Mouse (Mus musculus) E14TG2a.4 (cell line): Measurements from ENCODE around the gene Ell.

Source experiments
- H3K27me3 ChIP-seq: 2 replicates; pipeline ENCODE4 v1.6.1; 2014; ENCODE audit warnings: low read length, control low read depth; ENCODE audit not compliant: insufficient read depth
- H3K36me3 ChIP-seq: 2 replicates; pipeline ENCODE4 v1.6.1; 2014; ENCODE audit warnings: low read length, control low read depth; ENCODE audit not compliant: insufficient read depth
- H3K4me1 ChIP-seq: replicated peaks from 2 replicates; pipeline ENCODE4 v1.6.1; 2014; ENCODE audit warnings: low read depth, low read length, control low read depth
- H3K4me3 ChIP-seq: replicated peaks from 2 replicates; pipeline ENCODE4 v1.5.1; 2014; ENCODE audit warnings: mild to moderate bottlenecking, low read length
- H3K9me3 ChIP-seq: 2 replicates; pipeline ENCODE4 v1.6.1; 2014; ENCODE audit warnings: low read length, control low read depth
- CTCF ChIP-seq: conservative IDR thresholded peaks from 2 replicates; pipeline ENCODE4 v1.5.1; 2014; ENCODE audit warnings: low read length
- NANOG ChIP-seq: IDR thresholded peaks from 2 replicates; pipeline ENCODE4 v1.6.1; 2014; ENCODE audit warnings: borderline replicate concordance, low read length, mixed read lengths
- POU5F1 ChIP-seq: IDR thresholded peaks from 2 replicates; pipeline ENCODE4 v1.6.1; 2014; ENCODE audit warnings: low read length, borderline replicate concordance

The Ell gene

GRCm38 (mm10) chr8:70551558-70552161 lies 12.4 kb downstream of the Ell start:
- Histone ChIP-seq H3K36me3 (peaks cover 44% of the 10 kb centered on the region), H3K4me3 (no peak overlapping the region), H3K4me1 (peaks cover 48% of the 10 kb centered on the region), H3K9me3 (no peaks in the 10 kb centered on the region), H3K27me3 (no peaks in the 10 kb centered on the region)
- TF ChIP-seq NANOG, result no peak
- TF ChIP-seq CTCF, result no peak
- TF ChIP-seq POU5F1, result no peak

DNA sequence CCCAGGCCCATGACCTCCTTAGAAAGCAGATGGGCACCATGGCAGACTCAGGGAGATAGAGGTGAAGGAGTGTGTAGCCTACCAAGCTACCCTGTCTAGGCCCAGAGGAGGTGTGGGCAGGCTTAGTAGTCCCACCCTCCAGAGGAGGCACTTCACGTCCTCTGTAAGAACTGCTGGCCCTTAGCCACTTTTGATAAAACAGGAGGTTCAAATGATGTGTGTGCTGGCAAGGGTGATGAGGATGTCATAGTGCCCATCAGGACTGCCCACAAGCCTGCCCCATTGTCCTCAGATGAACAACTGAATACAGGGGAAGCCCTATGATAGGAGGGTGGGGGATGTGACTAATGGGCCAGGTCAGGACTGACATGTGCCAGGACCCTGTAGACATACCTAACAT lies 13.6 kb downstream of the Ell start:
- H3K9me3 ChIP-seq, result no peaks in the 10 kb centered on the region
- no peaks in the 10 kb centered on the region for H3K27me3 ChIP-seq
- TF ChIP-seq NANOG (no peak), POU5F1 (no peak), CTCF (no peak)
- H3K4me3 ChIP-seq, result no peak overlapping the region
- H3K4me1 ChIP-seq, result peaks cover 48% of the 10 kb centered on the region
- peaks cover 53% of the 10 kb centered on the region for H3K36me3 ChIP-seq

GRCm38 (mm10) chr8:70553740-70554139 lies 14.5 kb downstream of the Ell start:
- no peaks in the 10 kb centered on the region for H3K27me3 ChIP-seq
- TF ChIP-seq NANOG (no peak), CTCF (no peak), POU5F1 (no peak)
- peaks cover 53% of the 10 kb centered on the region for H3K36me3 ChIP-seq
- no peak overlapping the region for H3K4me3 ChIP-seq
- H3K9me3 ChIP-seq, result no peaks in the 10 kb centered on the region
- H3K4me1 ChIP-seq, result peaks cover 48% of the 10 kb centered on the region

DNA sequence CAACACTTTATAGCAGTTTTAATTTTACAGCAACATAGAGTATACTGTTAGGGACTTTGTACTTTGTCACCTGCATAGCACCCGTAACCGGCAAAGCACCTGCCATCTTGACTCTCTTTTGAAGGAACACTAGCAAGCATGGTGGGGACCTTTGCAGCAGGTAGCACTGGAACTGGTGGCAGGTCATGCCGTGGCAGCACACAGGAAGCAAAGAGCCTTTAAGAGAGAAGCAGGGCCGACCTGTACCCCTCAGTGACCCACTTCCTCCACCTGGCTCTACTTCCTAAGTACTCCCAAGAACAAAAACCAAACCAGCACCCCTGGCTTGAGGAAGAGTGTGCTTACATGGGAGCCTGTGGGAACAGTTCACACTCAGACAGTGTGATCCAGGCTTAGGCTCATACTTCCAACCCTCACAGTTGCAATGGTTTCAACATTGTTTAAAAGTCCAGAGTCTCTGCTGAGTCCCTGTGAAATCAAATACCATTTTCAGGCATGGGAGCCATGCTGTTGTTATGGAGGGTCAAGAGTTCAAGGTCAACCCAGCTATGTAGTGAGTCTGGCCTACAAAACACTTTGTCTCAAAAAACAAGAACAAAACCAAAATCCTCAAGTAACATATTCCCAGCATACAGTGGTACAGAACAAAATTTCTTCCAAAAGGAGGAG lies 16.0 kb downstream of the Ell start:
- Histone ChIP-seq H3K4me3 (no peak overlapping the region), H3K4me1 (peaks cover 57% of the 10 kb centered on the region), H3K36me3 (peaks cover 61% of the 10 kb centered on the region), H3K9me3 (no peaks in the 10 kb centered on the region), H3K27me3 (no peaks in the 10 kb centered on the region)
- TF ChIP-seq POU5F1, result no peak
- TF ChIP-seq CTCF, result no peak

DNA sequence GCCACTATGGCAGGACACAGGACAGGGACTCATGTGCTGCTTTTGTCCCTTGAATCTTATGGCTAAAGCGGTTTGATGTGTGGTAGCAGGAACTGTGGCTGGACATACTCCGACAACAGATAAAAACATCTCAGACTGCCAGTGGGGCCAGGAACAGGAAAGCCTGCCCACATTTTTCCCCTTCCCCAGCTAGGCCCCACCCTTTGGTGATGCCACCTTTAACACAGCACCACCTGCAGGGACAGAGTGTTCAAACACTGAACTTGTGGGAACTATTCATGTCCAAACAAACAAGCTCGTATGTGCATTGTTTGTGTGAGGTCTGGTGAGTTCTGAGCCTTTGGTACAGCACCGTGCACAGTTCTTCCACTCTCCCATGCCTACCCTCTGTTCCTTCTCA lies 19.1 kb downstream of the Ell start:
- no peak overlapping the region for H3K4me3 ChIP-seq
- H3K27me3 ChIP-seq, result no peaks in the 10 kb centered on the region
- H3K36me3 ChIP-seq, result peaks cover 67% of the 10 kb centered on the region
- no peaks in the 10 kb centered on the region for H3K9me3 ChIP-seq
- TF ChIP-seq POU5F1, result no peak
- no peak for TF ChIP-seq NANOG
- no peak for TF ChIP-seq CTCF
- peaks cover 88% of the 10 kb centered on the region for H3K4me1 ChIP-seq

DNA sequence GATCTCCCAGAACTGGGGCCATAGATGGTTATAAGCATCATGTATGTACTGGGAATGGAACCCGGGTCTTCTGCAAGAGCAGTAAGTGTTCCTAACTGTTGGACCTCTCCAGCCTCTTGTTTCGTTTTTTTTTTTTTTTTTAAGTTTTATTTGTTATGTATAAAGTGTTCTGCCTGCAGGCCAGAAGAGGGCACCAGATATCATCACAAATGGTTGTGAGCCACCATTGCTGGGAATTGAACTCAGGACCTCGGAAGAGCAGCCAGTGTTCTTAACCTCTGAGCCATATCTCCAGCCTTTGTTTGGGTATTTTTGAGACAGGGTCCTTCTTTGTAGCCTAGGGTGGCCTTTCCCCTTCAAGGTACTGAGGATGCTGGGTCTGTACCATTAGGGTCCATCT lies 19.7 kb downstream of the Ell start:
- Histone ChIP-seq H3K36me3 (peaks cover 61% of the 10 kb centered on the region), H3K4me3 (no peak overlapping the region), H3K9me3 (no peaks in the 10 kb centered on the region), H3K27me3 (no peaks in the 10 kb centered on the region), H3K4me1 (peaks cover 88% of the 10 kb centered on the region)
- TF ChIP-seq CTCF (peak; percentile 6; the same call in 1 of the 2 replicates), NANOG (no peak), POU5F1 (no peak)

DNA sequence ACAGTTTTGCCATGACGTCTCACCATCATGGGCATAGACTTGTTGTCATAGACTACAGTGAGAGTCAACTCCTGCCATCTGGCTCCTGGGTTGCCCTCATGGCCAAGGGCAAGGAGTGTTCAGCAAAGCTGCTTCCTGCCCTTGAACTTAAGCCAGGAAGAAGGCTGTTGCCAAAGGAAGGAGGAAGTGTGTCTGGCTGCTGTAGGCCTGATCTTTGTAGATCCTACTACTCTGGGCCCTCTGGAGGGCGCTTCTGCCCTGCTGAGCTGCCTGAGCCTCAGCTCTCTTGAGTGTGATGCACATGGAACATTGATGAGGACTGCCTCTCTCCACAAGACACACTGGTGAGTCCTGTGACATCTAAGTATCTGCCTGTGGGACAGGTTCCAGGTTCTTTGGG lies 20.8 kb downstream of the Ell start:
- peaks cover 88% of the 10 kb centered on the region for H3K4me1 ChIP-seq
- H3K9me3 ChIP-seq, result no peaks in the 10 kb centered on the region
- H3K36me3 ChIP-seq, result peaks cover 58% of the 10 kb centered on the region
- TF ChIP-seq CTCF (no peak), POU5F1 (no peak), NANOG (no peak)
- H3K27me3 ChIP-seq, result no peaks in the 10 kb centered on the region
- no peak overlapping the region for H3K4me3 ChIP-seq

GRCm38 (mm10) chr8:70560564-70560963 lies 21.3 kb downstream of the Ell start:
- Histone ChIP-seq H3K4me3 (no peak overlapping the region), H3K27me3 (no peaks in the 10 kb centered on the region), H3K4me1 (peaks cover 88% of the 10 kb centered on the region), H3K36me3 (peaks cover 61% of the 10 kb centered on the region), H3K9me3 (no peaks in the 10 kb centered on the region)
- TF ChIP-seq CTCF (no peak), POU5F1 (no peak), NANOG (no peak)

GRCm38 (mm10) chr8:70561357-70561756 lies 22.1 kb downstream of the Ell start:
- peaks cover 54% of the 10 kb centered on the region for H3K36me3 ChIP-seq
- no peaks in the 10 kb centered on the region for H3K9me3 ChIP-seq
- H3K4me3 ChIP-seq, result no peak overlapping the region
- TF ChIP-seq NANOG (no peak), CTCF (no peak), POU5F1 (no peak)
- no peaks in the 10 kb centered on the region for H3K27me3 ChIP-seq
- H3K4me1 ChIP-seq, result peaks cover 84% of the 10 kb centered on the region
